Mouse (Mus musculus) thymus, postnatal 0 days (tissue): ENCODE data around the gene Ankrd40. TPM values are rescaled to one million over a fixed set of nuclear protein-coding genes. Genes with fewer than 3 reads are reported as not detected.

Source experiments
- DNase-seq: peaks from one replicate; pipeline ENCODE4 v3.0.0-alpha.2; 2015; ENCODE audit warnings: low spot score
- polyA plus RNA-seq: library from polyadenylated mRNA; unstranded; fragments of >200 nt; fragmentation: Nextera tagmentation; extraction: Ambion mirVana; gene quantifications from 2 replicates; pipeline ENCODE4 v1.2.1, GENCODE M21; 2015

Ankrd40 gene
- polyA plus RNA-seq, 1 experiment from 2014 or later, result 20.0 TPM

DNA sequence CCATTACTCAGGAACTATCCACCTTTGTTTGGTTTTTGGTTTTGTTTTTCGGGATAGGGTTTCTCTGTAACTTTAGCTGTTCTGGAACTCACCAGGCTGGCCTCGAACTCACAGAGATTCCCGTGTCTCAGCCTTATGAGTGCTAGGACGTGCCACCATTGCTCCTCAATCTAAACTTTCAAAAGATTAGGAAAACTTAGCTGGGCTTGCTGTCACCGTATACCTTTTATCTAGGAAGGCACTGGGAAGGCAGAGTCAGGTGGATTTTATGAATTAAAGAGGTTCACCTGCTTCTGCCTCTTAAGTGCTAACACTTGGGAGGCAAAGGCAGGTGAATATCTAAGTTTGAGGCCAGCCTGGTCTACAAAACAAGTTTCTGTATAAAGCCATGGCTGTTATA lies 5.2 kb upstream of the Ankrd40 start:
- DNase-seq, result no peak

- no peak for DNase-seq
Measured at GRCm38 (mm10) chr11:94323271-94323925, 4.4 kb upstream of the Ankrd40 start.

GRCm38 (mm10) chr11:94324618-94325017 lies 3.2 kb upstream of the Ankrd40 start:
- no peak for DNase-seq

DNA sequence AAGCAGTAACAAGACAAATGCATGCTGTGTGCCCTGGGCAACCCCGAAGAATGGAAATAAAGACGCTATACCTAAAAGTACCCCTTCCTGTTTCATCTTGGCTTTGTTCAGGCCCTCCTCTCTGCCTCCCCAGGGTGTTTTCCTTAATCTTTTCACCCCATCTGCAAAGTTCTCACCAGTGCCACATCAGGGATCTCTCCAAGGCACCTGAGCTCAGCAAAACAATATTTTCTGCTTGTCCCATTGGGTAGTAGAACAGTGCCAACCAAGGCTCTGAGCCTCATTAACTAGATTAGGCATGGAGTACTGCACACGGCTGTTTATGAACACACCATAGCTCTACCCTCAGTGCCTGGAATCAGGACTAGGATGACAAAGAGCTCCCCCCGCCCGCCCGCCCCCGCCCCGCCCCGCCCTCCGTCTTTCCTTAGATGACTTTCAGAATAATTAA lies 815 bp upstream of the Ankrd40 start:
- no peak for DNase-seq

DNA sequence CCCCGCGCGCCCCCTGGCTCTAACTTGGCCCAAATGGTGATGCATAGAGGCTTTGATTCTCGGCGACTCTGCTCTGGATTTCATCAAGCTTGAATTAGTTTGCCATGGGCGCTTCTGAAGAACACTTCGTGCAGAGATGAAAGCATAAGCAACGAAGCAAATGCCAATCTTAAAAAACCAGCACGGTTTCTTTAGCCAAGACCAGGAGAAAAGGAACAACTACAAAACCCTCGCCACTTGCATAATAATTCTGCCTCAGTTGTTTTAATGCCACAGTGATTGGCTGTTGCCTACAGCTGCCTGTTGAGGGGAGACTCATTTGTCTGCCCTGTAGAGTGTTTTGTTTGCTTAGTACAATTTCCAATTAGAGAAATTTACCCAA lies 834 bp downstream of the Ankrd40 start:
- DNase-seq, result no peak

DNA sequence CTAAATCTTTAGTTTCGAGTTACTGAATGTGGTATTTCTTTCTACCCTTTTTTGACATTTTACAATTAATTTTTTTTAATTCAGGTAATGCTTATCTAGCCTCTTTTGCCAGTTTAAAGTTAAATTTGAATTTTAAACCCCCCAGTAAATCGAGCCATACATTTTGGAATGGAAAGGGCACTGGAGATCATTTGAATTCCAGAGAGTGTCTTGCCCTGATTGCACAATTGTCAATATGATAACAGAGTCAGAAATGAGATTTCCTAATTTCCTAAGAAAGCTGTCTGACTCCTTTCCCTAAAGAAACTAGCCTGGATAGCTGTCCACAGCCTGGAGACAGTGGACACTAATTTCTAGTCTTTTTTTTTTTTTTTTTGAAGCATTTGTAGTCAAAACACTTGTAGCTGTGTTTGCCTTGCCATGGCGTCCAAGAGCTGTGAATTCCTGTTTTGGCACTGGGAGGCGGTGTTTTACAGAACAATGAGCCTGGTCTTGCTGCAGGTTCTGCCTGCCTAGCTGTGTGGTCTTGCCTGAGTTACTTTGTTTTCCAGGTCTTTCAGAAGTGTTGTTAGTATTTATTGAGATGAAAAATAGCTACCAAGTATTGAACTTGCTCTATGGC lies 1.6 kb downstream of the Ankrd40 start:
- peak; percentile 51 for DNase-seq

- no peak for DNase-seq
Measured at GRCm38 (mm10) chr11:94330211-94330610, 2.4 kb downstream of the Ankrd40 start.

DNA sequence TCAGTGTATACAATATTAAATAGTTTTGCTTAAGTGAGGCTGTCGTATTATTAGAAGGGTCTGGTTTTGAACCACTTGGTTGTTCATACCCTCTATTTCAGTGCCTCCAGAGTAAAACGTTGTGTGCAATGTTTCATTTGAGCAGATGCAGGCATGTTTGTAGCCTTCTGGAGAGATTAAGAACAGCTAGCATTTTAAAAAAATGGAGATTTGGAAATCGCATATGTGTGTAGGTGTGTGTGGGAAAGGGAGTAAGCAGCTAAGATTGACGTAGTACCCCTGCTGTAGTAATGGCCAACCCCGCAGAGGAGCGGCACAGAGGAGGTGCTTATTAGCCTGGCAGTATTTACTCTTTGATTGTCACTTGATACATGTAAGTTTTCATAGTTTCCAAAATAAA lies 4.9 kb downstream of the Ankrd40 start:
- DNase-seq, result no peak

GRCm38 (mm10) chr11:94334386-94334968 lies 6.7 kb downstream of the Ankrd40 start:
- no peak for DNase-seq

- no peak for DNase-seq
Measured at GRCm38 (mm10) chr11:94336551-94336950, 8.8 kb downstream of the Ankrd40 start.

GRCm38 (mm10) chr11:94338347-94338746 lies 10.5 kb downstream of the Ankrd40 start:
- DNase-seq, result no peak

DNA sequence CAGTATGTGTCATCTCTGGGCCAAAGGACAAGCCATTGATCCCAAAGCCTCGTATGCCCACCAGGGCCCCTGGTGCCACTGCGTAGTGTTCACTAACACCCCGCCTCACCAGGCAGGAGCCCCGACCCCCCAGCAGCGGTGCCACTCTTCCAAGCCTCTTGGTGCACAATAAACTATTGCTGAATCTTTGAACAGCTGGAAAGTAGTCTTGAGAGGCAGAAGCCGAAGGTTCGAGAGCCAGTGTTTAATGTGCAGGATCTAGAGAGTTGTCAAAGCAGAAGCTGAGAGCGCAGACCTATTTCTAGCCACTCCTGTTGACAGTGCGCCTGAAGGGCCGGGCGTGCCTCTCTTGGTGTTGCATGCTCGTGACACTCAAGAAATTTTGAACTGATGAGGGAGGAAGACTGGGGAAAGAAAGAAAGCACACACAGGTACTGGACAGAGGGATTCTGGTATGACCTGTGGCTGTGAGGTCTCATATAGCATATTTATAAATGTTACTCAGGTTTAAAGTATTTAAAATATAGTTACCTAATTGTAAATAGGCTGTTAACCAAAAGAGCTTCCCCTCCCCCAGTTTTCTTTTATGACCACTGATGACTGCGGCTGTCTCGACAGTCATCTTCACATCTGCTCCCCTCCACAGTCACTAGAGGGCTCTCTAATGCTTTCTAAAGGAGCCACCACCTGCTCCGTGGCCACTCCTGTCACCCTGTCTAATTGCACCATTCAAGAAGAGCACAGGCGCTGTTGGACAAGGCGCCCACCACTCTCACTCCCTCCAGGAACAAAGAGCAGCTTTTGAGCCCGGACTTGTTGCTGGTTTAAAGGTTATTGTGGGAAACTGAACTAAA lies 12.2 kb downstream of the Ankrd40 start:
- DNase-seq, result peak; percentile 72

DNA sequence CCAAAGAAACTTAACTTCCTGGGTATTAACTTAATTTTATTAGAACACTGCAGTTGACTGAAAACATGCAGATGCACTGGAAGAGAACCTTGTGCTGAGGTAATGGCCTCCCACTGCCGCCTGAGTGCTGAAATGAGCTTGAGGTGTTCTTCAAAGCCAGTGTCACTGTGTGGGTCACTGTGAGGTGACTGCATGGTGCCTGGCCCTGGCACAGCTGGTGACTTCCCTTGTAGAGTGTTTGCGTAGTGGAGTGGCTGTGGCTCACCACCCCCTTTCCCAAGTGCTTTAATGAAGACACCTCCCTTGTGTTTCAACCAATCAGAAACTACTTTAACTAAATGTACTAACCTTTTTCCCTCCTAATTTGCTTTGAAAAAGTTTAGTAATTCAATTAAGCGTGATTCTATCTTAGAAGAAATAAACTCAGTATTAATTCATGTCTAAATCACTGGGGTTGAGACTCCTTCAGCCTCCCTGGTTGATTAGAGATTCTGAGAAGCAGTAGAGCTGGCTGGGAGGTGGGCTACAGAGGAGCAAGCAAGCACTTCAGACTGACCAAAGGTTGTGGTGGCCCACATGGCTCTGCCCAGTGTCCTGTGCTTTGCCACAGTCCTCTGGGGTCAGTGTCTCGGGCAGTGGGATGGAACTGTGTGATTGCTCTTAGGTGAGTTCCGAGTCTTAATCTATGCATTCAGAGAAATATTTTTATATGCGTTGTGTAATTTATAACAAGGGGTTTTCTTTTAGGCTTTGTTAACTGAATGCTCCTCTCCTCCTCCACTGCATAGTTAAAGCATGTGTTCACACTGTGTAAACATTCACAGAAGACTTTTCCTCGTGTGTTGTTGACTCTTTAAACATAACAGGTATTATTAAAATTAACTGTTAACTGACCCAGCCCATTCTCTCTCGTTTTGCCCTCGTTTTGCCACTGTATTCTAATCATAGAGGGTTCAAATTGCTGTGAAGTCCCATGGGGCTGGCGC lies 13.4 kb downstream of the Ankrd40 start:
- DNase-seq, result no peak

DNA sequence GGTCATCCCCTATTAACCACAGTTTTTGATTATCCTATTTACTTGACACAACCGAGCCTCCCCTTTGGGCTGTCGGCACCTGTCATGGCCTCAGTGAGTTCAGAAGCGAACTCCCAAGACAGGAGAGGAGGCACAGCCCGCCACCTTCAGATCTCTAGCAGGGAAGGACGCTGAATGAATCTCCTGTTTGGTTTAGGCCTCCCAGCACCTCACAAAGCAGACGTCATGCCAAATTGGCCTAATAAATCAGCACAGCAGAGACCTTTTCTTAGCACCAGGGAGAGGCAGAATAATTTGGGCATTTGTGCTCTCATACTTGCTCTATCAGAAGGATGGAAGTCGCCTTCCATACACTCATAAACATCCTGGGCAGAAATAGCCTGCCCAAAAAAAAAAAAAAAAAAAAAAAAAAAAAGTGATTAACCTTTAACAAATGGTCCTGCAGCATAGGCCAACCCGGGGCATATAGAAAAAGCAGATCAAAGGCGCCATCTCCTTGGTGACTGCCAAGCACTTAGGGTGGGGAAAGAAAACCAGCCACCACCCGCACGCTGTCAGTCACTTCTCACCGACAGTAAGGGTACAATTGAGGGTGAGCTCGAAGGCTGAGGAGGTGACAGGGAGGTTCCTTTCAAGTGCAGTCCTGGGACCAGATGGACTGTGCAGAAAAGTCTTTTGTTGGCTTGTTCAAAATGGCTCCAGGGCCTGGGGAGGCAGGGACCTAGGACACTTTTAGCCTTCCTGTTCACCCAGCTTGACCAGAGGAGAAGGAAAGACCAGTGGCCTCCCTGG lies 14.5 kb downstream of the Ankrd40 start:
- DNase-seq, result no peak

- DNase-seq, result peak; percentile 81
Measured at GRCm38 (mm10) chr11:94343955-94344358, 16.2 kb downstream of the Ankrd40 start.

DNA sequence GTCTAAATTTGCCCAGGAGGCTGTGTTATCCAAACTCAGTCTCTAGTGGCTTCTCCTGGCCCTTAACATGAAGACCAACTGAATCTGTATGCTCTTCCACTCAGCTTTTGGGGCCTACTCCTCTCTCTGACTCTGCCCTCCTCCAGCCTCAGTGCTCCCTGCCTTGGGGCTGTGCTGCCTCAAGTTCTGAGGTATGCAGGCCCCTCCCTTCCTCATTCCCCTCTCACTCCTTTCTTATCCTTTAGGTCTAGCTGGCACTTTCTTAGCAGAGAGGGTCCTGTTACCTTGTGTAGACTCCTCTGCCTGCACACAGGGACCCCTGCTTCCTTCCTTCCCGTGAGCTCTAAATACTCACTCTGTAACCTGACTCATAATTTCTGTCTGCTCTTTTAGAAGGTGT lies 16.7 kb downstream of the Ankrd40 start:
- DNase-seq, result no peak

- no peak for DNase-seq
Measured at GRCm38 (mm10) chr11:94345926-94346325, 18.1 kb downstream of the Ankrd40 start.

- no peak for DNase-seq
Measured at GRCm38 (mm10) chr11:94346611-94347010, 18.8 kb downstream of the Ankrd40 start.

- DNase-seq, result no peak
Measured at GRCm38 (mm10) chr11:94347063-94347575, 19.3 kb downstream of the Ankrd40 start.

DNA sequence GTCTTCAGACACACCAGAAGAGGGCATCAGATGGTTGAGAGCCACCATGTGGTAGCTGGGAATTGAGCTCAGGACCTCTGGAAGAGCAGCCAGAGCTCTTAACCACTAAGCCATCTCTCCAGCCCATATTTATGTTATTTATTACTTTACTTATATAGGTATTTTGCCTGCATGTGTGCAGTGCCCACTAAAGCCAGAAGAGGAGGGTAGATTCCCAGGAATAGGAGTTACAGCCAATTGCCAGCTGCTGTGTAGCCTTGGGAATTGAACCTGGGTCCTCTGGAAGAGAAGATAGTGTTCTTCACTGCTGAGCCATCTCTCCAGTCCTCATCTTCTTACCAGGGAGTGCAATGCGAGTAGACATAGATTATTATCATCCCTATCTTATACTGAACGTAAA lies 22.0 kb downstream of the Ankrd40 start:
- no peak for DNase-seq
